Mouse (Mus musculus): ENCODE data around the gene Ablim1.

Gene Ablim1

DNA sequence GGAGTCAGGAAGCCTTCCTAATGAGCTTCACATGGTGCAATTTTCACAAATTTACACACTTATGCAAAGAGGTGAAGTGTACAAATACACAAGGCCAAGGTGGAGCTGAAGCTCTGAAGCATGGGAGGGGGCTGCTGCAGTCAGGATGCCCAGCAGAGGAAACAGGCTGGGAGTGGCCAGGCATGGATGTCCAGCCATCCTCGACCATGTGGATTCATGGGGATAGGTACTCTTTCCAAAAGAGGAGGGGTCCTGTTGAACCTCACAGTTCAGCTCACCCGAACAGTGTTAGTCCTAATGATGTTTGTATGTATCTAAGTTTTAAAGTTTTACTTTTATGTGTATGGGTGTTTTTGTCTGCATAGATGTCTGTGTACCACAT lies 190.6 kb downstream of the Ablim1 start:
- DNase-seq (ENCODE audit: low spot score) = no peak

DNA sequence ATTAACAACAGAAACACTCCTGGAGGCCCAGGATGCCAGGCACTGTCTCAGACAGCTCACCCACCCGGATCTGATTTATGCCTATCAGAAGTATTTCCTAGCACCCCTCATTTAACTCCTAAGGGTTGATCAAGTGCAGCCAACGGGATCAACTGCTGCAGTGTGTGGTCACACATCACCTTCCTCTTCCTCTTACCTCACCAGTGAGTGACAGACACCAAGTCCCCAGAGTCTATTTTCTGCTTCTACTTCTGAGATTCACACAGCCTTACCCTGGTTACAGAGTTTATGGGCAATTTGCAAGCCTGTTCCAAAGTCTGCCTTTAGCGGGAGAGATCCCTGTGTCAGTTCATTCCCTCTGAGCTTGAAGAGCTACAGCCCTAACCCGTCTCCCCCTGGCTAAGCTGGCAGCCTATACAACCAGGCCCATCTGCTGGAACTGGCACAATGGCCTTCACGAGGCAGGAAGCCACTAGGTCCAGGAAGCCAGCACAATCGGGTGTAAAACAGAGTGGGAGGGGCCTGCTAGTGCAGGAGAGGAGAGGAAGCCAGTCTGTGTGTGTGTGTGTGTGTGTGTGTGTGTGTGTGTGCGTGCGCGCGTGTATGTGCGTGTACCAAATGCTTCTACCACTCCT lies 191.1 kb downstream of the Ablim1 start:
- DNase-seq (ENCODE audit: low spot score) = no peak

DNA sequence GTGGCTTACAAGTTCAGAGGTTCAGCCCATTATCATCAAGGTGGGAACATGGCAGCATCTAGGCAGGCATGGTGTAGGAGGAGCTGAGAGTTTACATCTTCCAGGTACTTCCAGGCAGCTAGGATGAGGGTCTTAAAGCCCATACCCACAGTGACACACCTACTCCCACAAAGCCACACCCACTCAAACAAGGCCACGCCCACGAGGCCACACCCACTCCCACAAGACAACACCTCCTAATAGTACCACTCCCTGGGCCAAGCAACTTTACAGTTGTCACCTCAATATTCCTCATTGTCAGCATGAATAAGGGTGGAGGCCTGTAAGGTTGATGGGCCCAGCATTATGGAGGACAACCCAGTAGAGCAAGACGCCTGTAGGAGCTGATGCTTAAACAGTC lies 192.5 kb downstream of the Ablim1 start:
- no peak for DNase-seq (ENCODE audit: low spot score)

DNA sequence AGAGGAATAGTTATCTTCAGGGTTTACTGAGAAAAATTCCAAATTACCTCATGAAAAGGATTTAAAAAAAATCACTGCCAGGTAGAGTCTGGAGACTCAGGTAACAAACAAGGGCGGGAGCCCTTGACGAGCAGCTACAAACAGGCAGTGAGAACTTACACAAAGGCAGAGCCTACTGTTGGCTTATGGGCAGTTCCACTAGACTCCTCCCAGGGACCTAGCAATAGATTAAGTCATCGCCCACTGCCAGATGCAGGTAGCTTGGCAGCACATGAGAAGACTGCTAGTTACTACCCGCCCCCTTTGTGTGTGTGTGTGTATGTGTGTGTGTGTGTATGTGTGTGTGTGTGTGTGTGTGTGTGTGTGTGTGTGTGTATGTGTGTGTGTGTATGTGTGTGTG lies 193.7 kb downstream of the Ablim1 start:
- no peak for DNase-seq (ENCODE audit: low spot score)

DNA sequence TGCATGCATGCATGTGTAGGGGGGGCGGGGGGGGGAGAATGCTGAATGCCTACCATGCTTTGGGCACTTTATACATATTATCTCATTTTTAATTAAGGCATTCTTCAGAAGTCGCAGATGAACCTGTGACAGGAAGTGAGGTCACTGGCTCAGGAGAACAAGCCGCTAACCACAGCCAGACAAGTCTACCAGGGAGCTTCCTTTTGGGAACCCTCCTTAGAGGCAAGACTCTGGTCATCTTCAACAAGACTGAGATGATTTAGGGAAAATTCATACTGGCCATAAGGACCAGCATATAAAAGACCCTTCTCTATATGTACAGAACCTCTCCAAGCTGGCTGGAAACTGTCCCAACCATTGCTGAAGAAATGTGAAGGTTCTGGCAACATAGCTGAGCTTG lies 195.1 kb downstream of the Ablim1 start:
- no peak for DNase-seq (ENCODE audit: low spot score)

DNA sequence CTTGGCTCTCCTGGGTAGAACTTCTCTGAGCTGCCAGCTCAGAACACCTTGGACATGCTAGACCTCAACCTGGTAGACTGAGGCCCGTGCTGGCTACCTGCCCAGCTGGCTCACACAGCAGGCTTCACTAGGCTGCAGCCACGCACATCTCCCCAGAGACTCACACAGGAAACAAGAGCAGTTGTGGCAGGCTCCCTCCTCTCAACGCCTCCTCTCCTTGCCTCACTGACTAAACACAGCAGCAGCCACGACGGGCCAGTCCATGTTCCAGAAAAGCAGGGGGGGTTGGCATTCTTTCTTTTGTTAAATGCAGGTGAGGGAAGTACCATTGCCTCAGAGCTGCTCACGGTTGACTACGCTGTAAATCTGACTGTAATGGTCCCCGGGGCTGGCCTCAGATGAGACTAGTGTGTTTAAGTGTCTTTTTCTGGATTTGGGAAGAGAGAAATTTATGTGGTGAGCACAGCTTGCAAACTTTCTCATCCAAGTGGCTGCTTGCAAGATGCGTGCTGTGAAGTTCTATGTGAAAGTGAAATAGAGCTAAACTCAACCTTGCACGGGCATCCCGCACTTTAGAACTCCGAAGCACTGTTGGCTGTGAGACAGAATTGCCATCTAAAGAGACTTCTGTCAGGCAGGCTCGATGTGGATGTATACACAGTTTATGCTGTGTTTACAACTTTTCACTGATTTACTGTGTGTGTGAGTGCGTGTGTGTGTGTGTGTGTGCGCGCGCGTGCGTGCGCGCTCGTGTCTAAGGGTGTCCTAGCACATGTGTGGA lies 195.7 kb downstream of the Ablim1 start:
- peak; percentile 55 for DNase-seq (ENCODE audit: low spot score)

DNA sequence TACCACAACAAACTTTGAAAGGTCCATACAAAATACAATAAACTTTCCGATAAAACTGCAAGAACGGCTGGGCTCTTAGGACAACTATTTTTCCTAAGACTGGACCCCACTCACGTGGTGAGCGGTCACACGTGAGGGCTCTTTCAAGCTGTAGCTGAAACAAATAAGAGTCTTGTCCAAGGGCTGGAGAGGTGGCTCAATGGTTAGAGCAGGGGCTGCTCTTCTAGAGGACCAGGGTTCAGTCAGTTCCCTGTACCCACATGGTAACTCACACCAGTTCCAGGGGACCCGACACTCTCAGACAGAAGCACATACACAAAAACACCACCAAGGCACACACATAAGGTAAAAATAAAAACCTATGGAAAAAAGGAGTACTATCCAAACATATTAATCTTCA lies 197.0 kb downstream of the Ablim1 start:
- no peak for DNase-seq (ENCODE audit: low spot score)

DNA sequence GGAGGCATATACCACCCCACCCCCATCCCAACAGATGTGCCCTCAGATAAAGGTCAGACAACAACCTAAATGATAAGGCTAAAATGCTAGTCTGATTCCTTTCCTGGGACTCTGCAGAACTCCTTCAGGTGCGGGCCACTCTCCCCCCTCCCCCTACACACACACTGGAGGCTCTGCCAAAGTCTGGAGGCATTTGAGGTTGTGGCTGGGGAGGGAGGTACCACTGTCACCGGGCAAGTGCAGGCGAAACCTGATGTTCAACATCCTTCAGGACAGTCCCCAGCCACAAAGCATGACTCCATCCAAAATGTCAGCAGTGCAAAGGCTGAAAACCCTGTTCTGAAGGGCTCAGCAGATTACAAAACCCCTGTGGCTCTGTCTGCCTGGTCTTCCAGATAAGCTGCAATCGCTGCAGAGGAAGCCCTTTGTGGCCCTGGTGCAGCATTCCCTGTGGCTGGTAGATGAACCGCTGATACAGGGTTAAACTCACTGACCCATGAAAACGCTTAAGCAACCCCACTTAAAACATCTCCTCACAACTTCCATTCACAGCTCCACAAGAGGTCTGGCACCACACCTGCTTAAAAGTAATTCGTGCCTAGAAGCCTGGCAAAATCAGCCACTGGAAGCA lies 197.7 kb downstream of the Ablim1 start:
- no peak for DNase-seq (ENCODE audit: low spot score)

DNA sequence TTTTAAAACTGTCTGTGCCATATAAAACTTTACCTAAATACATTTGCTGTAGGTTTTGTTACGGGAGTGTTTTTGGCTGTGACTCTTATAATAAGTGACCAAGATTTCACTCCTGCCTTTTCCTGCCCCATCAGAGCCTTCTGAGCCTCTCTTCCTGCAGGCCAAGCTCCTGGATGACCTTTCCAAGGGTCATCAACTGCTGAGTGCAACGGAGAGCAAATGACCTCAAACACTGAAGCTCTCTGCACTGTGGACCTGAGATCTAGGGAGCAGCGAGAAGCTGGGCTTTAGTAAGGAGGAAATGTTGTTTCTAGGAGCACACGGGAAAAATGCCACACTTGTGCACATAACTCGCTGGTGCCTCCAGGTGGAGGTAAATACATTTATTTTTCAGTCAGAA lies 199.0 kb downstream of the Ablim1 start:
- no peak for DNase-seq (ENCODE audit: low spot score)

DNA sequence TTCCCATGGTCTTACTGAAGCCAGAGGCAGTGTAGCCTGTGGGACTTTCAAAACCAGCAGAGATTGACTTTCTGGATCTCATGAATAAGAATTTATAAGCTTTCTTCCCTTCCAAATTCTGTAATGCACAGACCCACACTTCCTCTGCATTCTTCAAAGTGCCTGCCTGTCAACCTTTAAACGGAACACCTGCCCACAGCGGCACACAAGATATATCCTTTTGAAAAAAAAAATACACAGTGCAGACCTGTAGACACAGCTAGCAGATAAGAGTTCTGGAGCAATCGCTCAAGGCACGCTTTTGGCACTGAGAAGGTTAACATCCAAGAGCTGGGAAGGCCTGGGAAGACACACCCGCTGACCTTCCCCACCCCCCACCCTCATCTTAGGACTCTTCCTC lies 199.8 kb downstream of the Ablim1 start:
- no peak for DNase-seq (ENCODE audit: low spot score)

DNA sequence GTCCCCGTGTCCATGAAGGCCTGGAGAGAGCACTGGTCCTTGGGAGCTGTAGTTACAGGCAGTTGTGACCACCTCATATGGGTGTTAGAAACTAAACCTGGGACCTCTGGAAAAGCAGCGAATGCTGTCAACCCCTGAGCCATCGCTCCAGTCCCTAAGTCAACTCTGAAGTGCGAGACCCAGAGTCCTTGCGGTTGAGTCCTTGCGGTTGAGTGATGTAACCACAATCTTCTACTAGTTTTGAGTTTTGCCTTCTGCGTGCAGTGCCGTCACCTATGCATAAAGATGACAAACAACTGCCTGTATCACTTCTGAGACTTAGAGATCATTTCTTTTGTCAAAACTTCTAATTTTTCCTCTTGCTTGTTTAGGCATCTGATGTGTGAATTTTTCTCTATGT lies 200.7 kb downstream of the Ablim1 start:
- DNase-seq (ENCODE audit: low spot score) = no peak

DNA sequence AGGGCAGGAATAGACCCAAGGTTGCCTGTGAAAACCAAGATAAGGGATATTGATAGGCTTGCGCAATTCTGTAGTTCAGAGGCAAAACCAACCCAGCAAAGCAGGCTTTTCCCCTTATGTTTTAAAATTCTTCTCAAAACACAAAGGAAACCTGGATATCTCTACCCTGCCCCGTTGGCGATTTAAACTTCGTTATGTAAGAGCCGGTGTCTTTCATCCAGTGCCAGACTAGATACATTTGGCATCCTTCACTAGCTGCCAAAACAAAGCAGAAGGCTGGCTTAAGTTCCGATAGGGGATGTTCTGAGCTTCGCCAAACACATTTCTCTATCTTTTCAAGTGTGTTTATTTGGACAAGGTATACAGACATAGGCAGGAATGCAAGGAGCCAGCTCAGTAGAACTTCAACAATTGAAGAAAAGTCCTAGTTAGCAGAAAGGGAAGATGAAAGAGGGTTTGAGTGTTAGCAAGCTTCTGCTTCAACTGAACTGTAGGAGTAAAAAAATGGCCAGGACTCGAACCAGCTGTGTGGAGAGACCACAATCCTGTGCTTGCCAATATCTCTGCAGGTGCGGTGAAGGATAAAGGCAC lies 201.8 kb downstream of the Ablim1 start:
- no peak for DNase-seq (ENCODE audit: low spot score)

DNA sequence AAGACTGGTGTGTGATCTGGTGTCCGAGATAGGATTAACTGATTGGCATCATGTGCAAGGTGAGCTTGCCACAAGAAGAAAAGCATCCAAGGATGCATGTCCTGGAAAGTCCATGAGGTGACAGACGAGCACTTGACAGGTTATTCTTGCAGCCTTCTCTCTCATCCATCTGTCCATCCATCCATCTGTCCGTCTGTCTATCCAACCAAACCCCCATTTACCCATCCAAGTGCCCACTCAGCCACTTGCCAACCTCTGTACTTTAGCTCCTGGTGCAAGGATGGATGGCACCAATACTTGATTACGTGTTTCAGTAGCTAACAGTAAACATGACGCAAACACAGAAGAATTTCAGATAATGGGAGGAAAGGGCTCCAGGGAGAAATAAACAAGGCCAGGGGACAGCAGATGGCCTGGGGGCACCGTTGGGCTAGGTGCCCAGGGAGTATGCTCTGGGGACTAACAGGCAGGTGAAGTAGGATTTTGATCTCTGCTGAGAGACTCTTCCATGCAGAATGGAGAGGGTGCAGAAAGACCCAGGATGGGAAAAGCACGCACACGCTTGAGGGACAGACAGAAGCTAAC lies 202.4 kb downstream of the Ablim1 start:
- no peak for DNase-seq (ENCODE audit: low spot score)

DNA sequence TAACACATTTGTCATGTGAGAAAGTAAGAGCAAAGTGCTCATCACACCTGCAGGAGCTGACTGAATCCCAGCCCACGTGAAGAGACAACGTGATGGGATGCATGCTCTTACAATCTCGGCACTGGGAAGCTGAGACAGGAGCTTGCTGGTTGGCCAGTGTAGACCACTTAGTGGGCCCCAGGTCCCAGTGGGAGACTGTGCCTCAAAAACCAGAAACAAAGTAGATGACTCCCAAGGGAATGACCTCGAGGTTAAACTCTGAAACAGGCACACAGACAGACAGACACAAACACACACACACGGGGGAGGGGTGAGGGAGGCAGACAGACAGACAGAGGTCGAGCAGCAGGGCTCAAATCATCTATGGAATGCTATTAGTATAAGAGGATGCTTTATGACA lies 203.4 kb downstream of the Ablim1 start:
- DNase-seq (ENCODE audit: low spot score) = no peak

DNA sequence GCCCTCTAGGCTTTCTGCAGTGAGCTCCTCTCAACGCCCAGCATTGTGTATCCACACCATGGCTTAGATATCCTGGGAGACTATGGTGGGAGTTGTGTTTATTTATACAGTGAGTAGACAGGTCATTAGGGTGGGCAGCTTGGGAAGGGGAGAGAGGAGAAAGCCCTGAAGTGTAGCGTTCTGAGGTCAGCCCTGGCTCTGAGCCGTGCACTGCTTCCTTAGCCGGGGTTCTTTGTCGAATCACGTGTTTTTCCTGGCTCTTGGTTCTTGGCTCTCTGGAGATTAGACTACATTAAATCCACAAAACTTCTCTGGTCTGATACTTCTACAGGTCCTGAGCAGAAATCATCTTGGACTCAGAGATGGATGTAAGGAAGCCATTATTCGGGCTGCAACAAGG lies 205.1 kb downstream of the Ablim1 start:
- no peak for DNase-seq (ENCODE audit: low spot score)

DNA sequence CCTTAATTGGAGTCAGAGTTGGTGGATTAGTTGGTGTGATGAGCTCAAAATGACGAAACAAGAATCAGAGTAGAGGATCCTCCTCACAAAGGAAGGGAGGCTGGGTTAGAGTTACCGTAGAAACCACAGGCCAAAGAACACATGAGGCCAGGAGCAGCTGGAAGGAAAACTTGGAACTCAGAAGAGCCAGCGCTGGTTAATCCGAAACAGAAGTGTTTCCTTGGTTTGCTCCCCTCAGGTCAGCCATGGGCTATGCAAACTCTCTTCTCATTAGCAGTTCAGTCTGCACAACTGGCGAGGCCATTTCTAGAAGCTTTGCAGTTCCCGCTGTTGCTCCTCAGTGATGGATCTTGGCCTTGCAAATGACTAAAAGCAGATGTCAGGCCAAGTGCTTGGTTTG lies 208.2 kb downstream of the Ablim1 start:
- DNase-seq (ENCODE audit: low spot score) = no peak

DNA sequence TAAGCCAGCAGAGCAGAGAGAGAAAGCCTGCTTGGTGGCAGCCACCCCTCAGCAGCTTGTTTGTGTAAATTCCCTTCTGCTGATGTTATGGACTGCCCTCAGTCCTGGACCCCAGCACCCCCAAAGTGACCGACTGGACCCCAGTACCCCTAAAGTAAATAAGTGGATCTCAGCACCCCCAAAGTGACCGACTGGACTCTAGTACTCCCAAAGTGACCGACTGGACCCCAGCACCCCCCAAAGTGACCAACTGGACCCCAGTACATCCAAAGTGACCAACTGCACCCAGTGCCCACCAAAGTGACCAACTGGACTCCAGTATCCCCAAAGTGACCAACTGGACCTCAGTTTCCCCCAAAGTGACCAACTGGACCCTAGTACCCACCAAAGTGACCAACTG lies 208.7 kb downstream of the Ablim1 start:
- DNase-seq (ENCODE audit: low spot score) = no peak

DNA sequence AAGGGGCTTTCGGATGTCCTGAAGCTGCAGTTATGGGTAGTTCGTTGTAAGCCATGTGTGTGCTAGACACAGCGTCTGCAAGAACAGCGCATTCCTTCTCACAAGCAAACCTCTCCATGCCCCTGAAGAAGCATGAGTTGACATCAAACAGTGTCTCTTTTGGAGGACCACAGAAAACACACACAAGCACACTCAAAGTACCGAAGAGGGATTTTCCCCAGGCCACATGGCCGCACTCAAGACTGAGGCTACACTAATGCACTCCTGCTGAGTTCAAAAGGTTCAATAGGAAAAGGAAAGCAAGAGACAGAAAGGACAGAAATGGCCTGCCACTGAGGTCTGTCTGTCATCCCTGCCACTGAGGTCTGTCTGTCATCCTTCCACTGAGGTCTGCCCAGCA lies 209.6 kb downstream of the Ablim1 start:
- no peak for DNase-seq (ENCODE audit: low spot score)

DNA sequence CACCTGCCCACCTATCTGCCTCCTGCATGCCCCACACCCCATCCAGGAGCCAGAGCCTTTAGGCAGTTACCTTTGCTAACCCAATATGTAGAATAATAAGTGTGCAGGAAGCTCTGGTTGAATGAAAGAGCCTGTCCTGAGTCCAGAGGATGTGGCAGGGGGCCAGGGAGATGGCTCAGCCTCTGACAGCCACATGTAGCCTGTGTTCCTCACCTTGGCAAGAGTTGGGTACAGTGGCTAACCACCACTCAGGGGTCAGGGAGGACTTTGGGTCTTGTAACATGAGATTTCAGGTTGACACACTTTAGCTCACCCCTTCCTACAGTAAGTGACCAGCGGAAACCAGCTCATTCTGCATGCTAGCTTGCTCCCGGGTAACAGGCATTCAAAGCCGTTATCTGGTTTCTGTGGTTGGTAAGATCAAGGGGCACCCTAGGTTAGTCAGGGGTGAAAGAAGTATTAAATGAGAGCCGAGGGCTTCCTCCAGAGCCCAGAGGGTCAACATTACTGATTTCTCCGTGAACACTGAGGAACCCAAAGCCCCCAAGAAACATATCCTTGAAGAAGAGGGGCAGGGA lies 210.5 kb downstream of the Ablim1 start:
- no peak for DNase-seq (ENCODE audit: low spot score)

DNA sequence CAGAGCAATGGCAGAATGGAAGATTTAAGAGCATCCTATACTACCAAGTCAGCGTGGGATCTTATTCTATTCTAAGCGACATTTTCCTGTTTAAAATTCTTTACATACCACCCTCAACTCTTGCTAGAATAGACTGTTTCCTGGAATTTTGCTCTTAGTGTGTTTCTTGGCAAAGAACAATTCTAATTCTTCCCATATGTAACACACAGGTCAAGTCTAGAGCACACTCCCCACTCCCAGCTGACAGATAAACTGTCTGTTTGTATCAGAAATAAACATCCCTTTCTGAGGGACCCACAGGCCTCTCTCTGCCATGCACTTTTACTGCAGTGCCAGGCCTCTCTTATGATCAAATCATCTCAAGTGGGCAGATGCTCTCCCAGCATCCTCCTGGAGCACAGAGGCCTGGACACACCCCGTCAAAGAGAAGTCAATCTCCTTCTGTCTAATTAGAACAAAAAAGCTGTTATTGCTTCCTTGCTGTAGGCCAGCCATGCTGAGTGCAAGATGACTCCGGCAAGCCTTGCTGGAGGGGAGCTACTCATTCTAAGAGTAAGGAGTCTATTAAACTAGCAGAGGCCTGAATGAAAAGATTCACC lies 211.3 kb downstream of the Ablim1 start:
- no peak for DNase-seq (ENCODE audit: low spot score)

DNA sequence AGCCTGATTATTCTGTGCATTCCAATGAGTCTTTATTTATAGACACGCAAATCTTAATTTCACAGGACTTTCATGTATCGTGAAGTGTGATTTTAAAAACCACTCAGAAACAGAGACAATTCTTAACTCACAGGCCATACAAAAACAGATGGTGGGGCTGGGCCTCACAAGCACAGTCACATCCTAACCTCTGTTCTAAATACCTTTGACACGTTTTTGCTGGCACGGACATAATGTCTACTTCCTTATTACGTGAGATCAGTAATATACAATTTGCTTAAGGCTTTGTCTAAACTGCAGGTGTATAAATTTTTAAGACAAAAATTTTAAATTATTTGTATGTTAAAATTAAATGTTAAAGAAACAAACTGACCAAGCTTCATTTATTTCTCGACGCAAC lies 212.7 kb downstream of the Ablim1 start:
- no peak for DNase-seq (ENCODE audit: low spot score)

Data from testis, postnatal 10 days (tissue).